Mouse (Mus musculus) thymus, postnatal 4 days (tissue): ENCODE measurements around the gene Atn1.
"Not testable (repeated sequence)": the region's sequence is repeated elsewhere in the genome, so short reads cannot be mapped to it uniquely, and the experiment has no call there.

Experiments used
- DNase-seq: peaks from one replicate; pipeline ENCODE4 v3.0.0; 2021

Gene Atn1

DNA sequence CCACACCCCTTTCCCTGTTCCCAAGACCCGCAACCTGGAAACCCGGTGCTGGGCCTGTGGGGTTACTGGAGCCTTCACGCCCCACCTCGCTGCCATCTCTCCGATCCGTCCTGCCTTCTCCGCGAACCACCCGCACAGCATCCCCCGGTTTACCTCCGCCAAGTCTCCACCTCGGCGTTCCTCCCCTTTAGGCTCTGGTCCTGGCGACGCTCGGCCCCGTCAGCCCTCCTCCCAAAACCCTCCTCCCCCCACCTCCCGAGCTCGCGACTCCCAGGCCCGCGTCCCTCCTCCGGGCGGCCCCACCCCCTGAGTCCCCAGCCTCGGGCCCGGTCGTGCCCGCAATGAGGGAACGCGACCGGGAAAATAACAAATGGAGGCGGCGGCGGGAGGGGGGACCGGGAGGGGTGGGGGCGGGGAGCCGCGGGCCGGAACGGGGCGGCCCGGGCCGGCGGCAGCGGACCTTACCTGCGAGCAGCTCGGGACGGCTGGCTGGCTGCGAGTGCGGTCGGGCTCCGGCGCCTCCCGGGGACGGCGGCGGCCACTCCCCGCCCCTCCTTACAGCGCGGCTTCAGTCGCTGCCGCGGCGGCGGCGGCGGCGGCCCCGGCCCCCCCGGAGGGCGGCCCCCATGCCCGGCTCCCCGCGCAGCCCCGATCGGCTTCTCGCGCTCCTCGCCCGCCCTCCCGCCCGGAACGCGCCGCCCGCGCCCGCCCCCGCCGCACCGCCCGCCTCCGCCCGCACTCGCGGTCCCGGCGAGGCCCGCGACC lies at the start of gene Atn1, which contains the start of gene Gm45234:
TSS of gene Atn1 (minus strand) at position 694 of the 765 bp plus-strand sequence.
TSS of gene Gm45234 (minus strand) at position 191 of the 765 bp plus-strand sequence.
- DNase-seq: peak; percentile 63

- DNase-seq: peak; percentile 86
Measured at GRCm38 (mm10) chr6:124805341-124806321, 49.3 kb upstream of the Atn1 start.

DNA sequence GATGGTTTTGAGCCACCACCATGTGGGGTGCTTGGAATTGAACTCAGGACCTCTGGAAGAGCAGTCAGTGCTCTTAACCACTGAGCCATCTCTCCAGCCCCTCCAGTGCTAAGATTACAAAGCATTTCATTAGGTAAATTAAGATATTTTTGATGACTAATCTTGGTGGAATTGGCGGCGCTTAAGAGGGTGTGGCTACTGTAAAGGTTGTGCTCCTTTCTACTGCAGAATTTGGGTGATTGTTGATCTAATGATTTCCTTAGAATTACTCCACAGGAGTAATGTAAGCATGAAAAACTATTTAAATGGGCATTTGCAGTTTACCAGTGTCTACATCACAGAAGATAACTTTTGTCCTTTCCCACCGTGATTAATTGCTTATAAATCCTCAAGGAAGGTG lies 48.0 kb upstream of the Atn1 start:
- no peak for DNase-seq

GRCm38 (mm10) chr6:124803691-124804090 lies 47.4 kb upstream of the Atn1 start:
- DNase-seq: not testable (repeated sequence)

- no peak for DNase-seq
Measured at GRCm38 (mm10) chr6:124803061-124803460, 46.7 kb upstream of the Atn1 start.

DNA sequence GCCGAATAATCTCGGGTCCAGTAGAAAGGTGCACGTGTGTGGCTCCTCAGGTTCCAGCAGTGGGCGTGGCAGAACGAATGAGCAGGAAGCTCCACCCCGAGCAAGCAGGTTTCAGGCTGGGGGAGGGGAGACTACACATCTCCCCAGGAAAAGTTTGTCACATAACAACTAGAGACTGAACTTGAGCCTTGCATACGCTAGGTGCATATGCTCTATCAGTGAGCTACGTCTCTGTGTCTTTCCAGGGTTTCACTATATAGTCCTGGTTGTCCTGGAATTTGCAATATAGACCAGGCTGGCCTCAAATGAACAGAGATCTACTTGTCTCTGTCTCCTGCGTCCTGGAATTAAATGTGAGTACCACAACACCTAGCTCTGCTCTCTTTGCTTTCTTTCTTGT lies 46.1 kb upstream of the Atn1 start:
- DNase-seq: not testable (repeated sequence)

GRCm38 (mm10) chr6:124796200-124796599 lies 39.9 kb upstream of the Atn1 start:
- no peak for DNase-seq

- DNase-seq: no peak
Measured at GRCm38 (mm10) chr6:124795781-124796180, 39.5 kb upstream of the Atn1 start.

- no peak for DNase-seq
Measured at GRCm38 (mm10) chr6:124791911-124792310, 35.6 kb upstream of the Atn1 start.

DNA sequence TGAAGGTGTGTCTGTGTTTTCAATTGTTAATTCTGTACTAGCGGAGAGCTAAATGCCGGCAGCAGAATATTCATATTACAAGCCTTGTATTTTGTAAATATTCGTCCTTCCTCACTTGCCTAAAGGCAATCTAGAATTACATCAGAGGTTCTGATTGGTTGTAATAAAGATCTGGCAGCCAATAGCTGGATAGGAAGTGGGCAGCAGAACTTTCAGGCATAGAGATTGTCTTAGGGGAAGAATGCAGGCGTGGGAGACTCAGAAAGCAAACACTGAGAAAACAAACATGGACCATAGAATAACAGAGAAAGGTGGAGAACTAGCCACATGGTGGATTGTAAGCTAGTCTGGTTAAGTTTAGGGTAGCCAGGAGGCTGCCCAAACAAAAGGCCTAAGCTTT lies 33.8 kb upstream of the Atn1 start:
- DNase-seq: no peak

- no peak for DNase-seq
Measured at GRCm38 (mm10) chr6:124789519-124789918, 33.2 kb upstream of the Atn1 start.

DNA sequence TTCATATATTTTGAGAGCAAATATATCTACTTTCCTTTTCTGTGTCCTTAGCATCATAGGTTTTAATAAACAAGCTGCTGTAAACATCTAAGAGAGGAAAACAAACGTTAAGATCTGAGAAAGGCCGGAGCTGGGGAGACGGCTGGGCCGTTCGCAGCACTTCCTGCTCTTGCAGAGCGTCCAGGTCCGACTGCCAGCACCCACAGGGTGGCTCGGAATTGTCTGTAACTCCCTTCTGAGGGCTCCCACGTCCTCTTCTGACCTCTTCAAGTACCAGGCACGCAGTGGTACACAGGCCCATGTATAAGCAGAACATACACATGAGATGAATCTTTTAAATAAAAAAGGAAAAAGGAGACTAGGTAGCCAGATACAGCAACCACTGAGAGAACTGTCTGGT lies 31.4 kb upstream of the Atn1 start:
- DNase-seq: no peak

DNA sequence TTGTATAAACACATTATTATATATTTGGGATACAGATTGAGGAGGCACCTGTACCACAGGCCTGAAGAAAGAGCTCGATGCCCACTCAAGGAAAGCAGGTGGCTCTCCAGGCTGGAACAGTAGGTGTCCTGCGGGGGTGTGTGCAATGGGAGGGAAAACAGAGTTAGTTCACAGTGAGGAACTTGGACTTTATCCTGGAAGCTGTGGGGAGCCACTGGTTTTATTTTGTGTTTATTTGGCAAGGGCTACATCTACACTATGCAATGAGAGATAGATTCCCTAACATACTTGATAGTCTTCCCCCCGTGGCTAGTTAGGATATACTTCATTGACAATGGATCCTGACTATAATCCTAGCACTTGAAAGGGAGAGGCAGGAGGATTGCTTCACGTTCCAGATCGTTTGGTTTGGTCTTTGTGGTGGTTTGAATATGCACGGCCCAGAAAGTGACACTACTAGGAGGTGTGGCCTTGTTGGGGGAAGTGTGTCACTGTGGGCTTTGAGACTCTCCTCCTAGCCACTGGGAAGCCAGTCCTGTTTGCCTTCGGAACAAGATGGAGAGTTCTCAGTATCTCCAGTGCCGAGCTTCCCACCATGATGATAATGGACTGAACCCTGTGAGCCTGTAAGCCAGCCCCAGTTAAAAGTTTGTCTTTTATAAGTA lies 30.6 kb upstream of the Atn1 start:
- no peak for DNase-seq

- DNase-seq: peak; percentile 70
Measured at GRCm38 (mm10) chr6:124782436-124782835, 26.1 kb upstream of the Atn1 start.

DNA sequence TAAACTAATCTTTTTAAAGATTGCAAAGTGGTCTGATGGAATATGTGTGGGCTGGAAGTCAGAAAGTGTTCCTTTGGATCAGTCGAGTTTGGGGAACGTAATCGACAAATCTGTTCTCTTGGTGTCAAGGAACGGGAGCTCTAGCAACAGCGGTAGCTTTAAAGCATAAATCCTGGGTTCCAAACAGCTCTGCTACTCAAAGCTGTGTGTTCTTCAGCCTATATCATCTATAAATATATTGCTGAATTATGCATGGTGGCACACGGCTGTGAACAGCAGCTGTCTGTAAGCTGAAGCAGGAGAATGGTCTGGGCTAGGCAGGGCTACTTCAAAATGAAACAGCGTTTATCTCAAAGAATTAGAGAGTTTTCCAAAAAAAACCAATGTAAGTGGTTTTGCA lies 24.6 kb upstream of the Atn1 start:
- DNase-seq: no peak

- DNase-seq: peak; percentile 34
Measured at GRCm38 (mm10) chr6:124779984-124780416, 23.7 kb upstream of the Atn1 start.

- DNase-seq: peak; percentile 74
Measured at GRCm38 (mm10) chr6:124779222-124779983, 23.1 kb upstream of the Atn1 start, which contains the start of gene Lrrc23. Lrrc23 (minus strand) TSS chr6:124779727.

DNA sequence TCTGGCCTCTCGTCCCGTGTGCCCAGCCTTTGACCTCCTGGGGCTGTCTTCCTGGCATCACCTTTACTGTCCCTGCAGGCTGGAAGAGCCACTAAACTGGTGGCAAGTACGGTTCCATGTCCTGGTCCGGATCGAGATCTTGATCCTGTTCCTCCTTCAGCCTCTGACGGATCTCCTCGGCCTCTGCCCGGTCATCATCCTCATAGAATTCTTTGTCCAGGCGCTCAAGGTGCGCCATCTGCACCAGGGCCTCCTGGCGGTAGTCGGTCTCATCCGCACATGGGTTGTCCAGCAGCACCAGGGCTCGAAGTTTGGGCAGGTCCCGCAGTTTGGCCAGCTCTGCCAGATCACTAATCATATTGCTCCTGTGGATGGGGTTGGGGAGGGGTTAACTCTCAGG lies 14.2 kb upstream of the Atn1 start:
- DNase-seq: no peak

DNA sequence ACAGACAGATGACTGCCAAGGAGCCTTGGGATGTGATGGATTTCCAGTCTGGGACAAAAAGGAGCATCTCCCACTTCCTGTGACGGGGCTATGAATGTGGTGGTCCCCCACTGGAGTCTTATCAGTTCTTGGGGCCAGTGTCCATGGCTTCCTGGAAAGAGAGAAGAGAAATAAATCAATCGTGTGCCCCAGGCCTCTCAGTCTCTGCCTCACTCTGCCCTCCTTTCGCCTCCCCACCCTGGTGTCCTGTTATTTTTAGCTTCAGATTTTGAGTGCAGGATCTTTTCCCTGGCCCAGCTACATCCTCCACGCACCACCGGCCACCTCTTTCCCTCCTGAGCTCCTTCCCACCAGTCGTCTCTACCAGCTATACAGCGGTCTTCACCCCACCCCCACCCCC lies 13.7 kb upstream of the Atn1 start:
- DNase-seq: no peak

- peak; percentile 80 for DNase-seq
Measured at GRCm38 (mm10) chr6:124769101-124769765, 12.9 kb upstream of the Atn1 start, which contains the start of gene Eno2. Eno2 (minus strand) TSS chr6:124769673.

GRCm38 (mm10) chr6:124768704-124769044 lies 12.3 kb upstream of the Atn1 start:
- no peak for DNase-seq
